Mouse (Mus musculus) splenic B cell, adult 2 months (primary cell): ENCODE measurements around the gene Stx3.

Experiments
- DNase-seq: peaks from one replicate; pipeline ENCODE4 v3.0.0-alpha.2; 2011; ENCODE audit warnings: low read depth, low spot score
- H3K27me3 ChIP-seq: 2 replicates; pipeline ENCODE4 v1.6.1; 2012; ENCODE audit warnings: mild to moderate bottlenecking, low read length, moderate library complexity, mixed read lengths; ENCODE audit not compliant: control insufficient read depth, poor library complexity, insufficient read depth, severe bottlenecking
- H3K36me3 ChIP-seq: 2 replicates; pipeline ENCODE4 v1.6.1; 2012; ENCODE audit warnings: mild to moderate bottlenecking, low read length, moderate library complexity, mixed read lengths; ENCODE audit not compliant: control insufficient read depth, poor library complexity, insufficient read depth, severe bottlenecking

Gene Stx3

GRCm38 (mm10) chr19:11788876-11789275, 30.3 kb downstream of the Stx3 start:
- Histone ChIP-seq H3K36me3 (no peaks in the 10 kb centered on the region), H3K27me3 (no peaks in the 10 kb centered on the region)
- DNase-seq = no peak

DNA sequence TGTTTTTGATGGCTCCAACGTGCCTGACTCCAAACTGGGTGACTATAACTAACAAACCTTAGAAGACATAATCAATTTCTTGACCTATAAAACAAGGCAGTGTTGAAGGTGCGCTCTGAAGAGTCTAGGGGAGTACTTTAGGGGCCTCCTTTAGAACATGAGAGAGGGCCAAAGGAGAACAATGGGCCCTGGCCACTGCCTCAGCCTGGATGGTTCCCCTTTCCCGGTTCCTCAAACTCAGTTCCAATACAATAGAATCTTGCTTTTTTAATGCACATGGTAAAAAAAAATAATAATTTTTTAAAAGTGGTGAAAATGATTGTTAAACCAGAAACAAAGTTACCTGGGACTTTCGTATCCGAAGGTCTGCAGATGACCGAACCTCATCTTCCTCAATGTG, 31.4 kb downstream of the Stx3 start:
- no peak for DNase-seq
- Histone ChIP-seq H3K27me3 (no peaks in the 10 kb centered on the region), H3K36me3 (no peaks in the 10 kb centered on the region)

DNA sequence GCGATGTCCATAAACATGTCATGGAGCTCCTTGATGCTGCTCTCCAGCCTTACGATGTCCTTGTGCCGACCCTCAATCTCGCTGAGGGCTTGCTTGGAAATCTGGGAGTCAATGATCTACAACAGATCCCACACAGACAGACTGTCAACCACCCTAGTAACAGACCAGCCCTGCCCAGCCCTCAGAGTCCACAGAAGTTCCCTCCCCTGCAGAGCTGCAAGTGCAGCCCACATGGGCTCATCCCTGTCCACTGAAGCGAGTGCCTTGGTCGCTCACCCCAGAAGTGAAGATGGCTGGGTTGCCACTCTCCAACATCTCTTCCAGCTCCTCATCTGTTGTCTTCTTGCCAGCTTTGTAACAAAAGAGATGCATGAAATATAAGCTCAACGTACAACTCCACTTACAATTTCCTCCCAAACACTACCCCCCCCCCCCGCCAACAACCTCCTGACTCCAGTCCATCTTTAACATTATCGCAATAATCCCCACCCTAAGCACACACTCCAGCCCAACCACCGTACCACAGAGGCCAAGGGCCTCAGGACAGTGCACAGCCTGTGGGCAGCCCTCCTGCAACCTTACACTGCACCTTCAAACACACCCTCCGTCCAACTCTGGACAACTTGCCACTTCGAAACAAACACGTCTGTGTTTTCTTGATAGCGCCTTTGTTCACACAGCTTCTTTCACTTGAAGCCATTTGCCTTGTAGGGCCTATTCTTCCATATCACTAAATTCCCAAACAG, 33.6 kb downstream of the Stx3 start:
- H3K36me3 ChIP-seq = no peaks in the 10 kb centered on the region
- no peak for DNase-seq
- H3K27me3 ChIP-seq = no peaks in the 10 kb centered on the region

DNA sequence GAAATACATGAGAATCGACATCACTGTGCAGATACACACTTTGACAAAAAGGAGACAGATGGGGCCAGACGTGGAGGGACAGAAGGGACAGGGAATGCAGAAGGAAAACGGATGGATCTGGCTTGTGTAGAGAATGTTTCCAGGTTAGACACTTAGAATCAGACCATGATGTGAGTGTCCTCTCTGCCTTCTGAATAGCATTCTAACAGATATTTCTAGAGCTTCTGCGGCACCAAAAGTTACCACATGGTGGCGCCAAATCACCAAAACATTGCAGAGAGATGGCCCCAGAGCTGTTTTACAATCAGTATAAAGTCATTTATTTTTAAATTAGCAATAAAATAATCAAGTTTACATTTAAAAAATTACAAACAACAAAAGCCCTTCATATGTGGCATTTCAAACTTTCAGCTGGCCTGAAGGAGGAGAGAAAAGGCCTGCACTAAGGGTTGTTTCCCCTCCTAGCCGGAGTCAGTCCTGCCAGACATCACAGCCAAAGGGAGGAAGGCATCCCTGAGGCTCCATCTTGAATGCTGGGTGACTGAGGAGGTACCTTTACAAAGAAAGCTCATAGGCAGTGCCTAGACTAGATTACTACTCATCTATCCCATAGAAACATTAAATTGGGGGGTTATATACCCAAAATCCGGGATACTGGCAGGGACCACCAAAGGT, 41.9 kb downstream of the Stx3 start:
- peak; percentile 79 for DNase-seq
- Histone ChIP-seq H3K27me3 (no peaks in the 10 kb centered on the region), H3K36me3 (peaks cover 5% of the 10 kb centered on the region; the same call in 1 of the 2 replicates)

DNA sequence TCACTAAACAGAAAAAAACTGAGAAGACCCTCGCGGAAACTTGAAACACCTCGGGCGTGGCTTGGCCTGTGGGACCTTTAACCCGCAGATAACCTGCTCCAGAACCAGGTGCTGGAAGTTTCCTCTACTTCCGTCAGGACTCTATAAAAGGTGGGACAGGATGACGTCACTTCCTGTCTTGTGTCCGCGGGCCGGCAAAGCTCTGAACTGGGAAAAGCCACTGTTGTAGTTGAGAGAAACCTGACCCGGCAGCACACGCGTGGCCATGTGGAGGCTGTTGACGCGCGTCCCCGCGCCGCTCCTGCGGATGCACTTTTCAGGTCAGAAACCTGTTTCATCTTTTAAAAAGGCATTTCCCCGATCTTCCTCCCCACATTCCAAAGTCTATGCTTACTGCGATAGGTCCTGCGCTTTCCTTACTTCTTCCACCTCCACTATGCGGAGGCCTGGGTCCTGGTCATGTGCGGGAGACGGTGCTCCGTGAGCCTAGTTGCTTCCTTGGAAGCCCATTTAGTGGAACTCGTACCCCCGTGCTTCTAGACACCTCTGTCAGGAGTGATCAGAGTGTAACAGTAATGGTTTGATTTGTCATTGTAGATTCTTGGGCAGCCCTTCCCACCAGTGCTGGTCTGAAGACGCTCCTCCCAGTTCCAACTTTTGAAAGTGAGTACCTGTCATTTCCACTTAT, 48.9 kb downstream of the Stx3 start, which contains the start of gene Mrpl16:
Mrpl16 (plus strand) TSS at position 187 of the 688 bp plus-strand sequence.
- DNase-seq = peak; percentile 94
- Histone ChIP-seq H3K27me3 (no peaks in the 10 kb centered on the region), H3K36me3 (peaks cover 5% of the 10 kb centered on the region; the same call in 1 of the 2 replicates)

DNA sequence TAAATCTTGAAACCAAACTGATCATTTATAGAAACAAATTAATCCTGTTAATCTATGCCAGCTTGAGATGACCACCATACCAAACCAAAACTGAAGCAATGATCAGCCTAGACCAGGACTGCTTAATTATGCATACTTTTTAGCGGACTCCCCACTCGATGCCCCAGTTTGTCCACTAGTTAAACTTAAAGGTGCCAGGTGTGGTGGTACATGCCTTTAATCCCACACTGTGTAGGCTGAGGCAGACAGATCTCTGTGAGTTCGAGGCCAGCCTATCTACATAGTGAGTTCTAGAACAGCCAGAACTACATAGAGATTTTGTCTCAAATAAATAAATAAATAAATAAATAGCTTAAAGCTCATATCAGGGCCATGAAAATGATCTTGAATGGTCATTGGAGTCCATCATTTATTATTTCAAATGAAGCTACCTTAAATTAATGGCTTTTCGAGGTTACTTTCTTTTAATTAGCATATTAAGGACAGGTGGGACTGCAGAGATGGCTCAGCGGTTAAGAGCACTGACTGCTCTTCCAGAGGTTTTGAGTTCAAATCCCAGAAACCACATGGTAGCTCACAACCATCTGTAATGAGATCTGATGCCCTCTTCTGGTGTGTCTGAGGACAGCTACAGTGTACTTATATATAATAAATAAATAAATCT, 49.8 kb downstream of the Stx3 start:
- no peak for DNase-seq
- Histone ChIP-seq H3K36me3 (peaks cover 2% of the 10 kb centered on the region; the same call in 1 of the 2 replicates), H3K27me3 (no peaks in the 10 kb centered on the region)

- H3K27me3 ChIP-seq = no peaks in the 10 kb centered on the region
- H3K36me3 ChIP-seq = no peaks in the 10 kb centered on the region
- peak; percentile 82 for DNase-seq
These were observed 51.0 kb downstream of the Stx3 start for GRCm38 (mm10) chr19:11768163-11768562.

DNA sequence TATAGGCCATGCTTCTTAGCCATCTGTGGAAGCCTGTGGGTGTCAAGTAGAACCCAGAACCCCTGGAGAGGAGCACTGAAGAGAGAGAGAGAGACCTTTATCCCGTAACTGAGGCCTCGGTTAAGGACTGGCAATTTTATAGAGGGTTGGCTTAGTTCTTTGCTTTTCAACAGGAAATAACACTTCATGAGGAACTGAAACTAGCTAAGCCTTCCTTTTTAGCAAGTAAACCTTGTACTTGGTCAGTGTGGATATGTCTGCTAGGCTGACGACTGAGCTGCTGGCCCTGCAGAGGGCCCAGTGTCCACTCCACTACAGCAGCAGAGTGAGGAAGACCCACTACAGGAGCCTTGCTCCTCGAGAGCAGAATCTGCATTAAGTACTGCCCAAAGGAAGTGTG, 52.8 kb downstream of the Stx3 start:
- peak; percentile 71 for DNase-seq
- Histone ChIP-seq H3K27me3 (no peaks in the 10 kb centered on the region), H3K36me3 (no peaks in the 10 kb centered on the region)

GRCm38 (mm10) chr19:11765059-11765458, 54.1 kb downstream of the Stx3 start:
- H3K27me3 ChIP-seq = no peaks in the 10 kb centered on the region
- no peaks in the 10 kb centered on the region for H3K36me3 ChIP-seq
- DNase-seq = peak; percentile 35

- no peaks in the 10 kb centered on the region for H3K27me3 ChIP-seq
- DNase-seq = no peak
- H3K36me3 ChIP-seq = no peaks in the 10 kb centered on the region
These were observed 71.9 kb downstream of the Stx3 start, which contains the start of gene Gif for GRCm38 (mm10) chr19:11747298-11747697. Gene Gif, plus strand, starts transcription at chr19:11747554.

- H3K36me3 ChIP-seq = no peaks in the 10 kb centered on the region
- no peaks in the 10 kb centered on the region for H3K27me3 ChIP-seq
- DNase-seq = no peak
These were observed 73.5 kb downstream of the Stx3 start for GRCm38 (mm10) chr19:11745680-11746079.

DNA sequence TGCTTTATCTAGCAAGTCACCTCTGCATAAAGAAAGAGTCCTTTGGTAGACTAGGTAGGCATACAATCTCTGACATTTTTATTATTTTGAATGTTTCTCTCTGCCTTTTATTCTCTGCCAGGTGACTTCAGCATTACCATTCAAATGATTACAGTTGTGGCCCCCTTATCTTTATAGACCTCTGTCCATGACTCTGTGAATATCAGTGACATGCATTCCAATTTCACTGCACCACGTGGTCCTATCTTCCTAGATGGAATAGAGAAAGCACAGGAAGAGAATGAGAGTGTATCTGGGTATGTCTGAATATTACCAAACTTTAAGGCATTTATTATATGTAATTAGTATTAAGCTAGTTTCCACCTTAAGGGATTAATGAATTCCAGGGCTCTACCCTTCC, 82.7 kb downstream of the Stx3 start:
- Histone ChIP-seq H3K27me3 (no peaks in the 10 kb centered on the region), H3K36me3 (no peaks in the 10 kb centered on the region)
- DNase-seq = no peak

DNA sequence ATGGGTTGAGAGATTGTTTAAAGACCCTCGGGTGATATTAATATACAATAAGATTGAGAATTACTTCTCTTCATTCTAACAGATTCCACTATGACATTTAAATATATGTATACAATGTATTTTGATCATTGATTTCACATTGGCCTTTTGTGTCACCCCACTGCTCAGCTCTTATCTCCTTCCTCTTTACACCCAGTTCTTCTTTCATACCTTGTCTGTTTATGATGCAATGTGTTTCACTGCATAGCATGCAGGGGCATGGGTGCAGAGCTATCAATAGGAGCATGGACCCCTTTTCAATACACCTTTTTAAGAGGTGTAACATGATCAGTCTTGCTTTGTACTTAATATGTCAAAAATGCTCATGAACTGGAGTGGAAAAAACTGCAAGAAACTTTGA, 88.9 kb downstream of the Stx3 start:
- no peaks in the 10 kb centered on the region for H3K27me3 ChIP-seq
- H3K36me3 ChIP-seq = no peaks in the 10 kb centered on the region
- DNase-seq = no peak

- no peaks in the 10 kb centered on the region for H3K36me3 ChIP-seq
- no peaks in the 10 kb centered on the region for H3K27me3 ChIP-seq
- no peak for DNase-seq
These were observed 91.9 kb downstream of the Stx3 start for GRCm38 (mm10) chr19:11727304-11727703.
